Mouse (Mus musculus) lung, adult 2 months (tissue): ENCODE results near the gene Mgat5. TPM values are rescaled to one million over a fixed set of nuclear protein-coding genes. Genes with fewer than 3 reads are reported as not detected.

Experiments used
- DNase-seq: peaks from one replicate; pipeline ENCODE4 v3.0.0; 2022
- H3K4me1 ChIP-seq: fragments of 200-500 bp; 2 replicates; pipeline ENCODE4 v1.6.1; 2011; ENCODE audit warnings: low read length; ENCODE audit not compliant: control insufficient read depth, insufficient read depth
- H3K4me3 ChIP-seq: fragments of 200-500 bp; replicated peaks from 2 replicates; pipeline ENCODE3; 2011; ENCODE audit warnings: low read depth, mild to moderate bottlenecking, control low read depth, low read length; ENCODE audit errors: extremely low read depth
- CTCF ChIP-seq: fragments of 200-500 bp; IDR thresholded peaks from 2 replicates; pipeline ENCODE4 v1.5.1; 2011; ENCODE audit warnings: mild to moderate bottlenecking, low read length, control low read depth; ENCODE audit not compliant: insufficient read depth
- POLR2A ChIP-seq: fragments of 200-500 bp; IDR thresholded peaks from 2 replicates; pipeline ENCODE4 v1.6.1; 2011; ENCODE audit warnings: low read depth, mild to moderate bottlenecking, control low read depth, low read length, borderline replicate concordance; ENCODE audit errors: extremely low read depth
- WGBS: fragments of 180-500 bp; shearing (Covaris S2); methylation state at CpG from one replicate; pipeline ENCODE4 v1.1.7; 2018; 5-methylcytosine and 5-hydroxymethylcytosine counted together
- polyA plus RNA-seq: library from polyadenylated mRNA; depleted of rRNA; stranded (reverse); fragments of >200 nt; gene quantifications from 2 replicates; pipeline ENCODE4 v1.2.3, GENCODE M21; 2012

Mgat5 gene
- polyA plus RNA-seq, 1 experiment: 9.0 TPM

DNA sequence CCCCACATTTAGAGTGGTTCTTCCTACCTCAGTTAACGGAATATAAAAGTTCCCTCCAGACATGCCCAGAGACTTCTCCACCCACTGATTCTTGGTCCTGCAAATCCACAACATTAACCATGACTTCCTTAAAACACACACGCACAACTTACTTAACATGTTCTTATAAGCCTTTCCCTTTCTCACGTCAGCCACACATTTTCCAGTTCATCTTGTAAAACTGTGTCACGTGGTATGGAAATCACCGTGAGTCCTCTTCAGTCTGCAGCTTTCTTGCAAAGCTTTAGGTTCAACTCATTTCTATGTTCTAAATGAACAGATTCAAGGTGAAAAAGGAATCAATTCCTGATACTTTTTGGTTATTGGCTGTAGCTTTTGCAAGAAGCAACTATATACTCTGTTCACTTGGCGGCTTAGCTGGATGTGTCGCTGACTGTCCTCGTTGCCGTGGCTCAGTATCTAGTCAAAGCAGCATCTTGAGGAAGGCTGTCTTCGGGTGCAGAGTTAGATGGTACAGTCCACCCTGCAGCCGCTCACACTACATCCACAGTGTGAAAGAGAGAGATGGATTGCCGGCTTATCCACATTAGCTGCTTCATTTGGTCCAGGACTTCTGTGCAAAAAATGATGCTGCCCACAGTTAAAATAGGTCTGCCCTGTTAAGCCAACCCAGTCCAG is 146.7 kb downstream of the Mgat5 start:
- no peak overlapping the region for H3K4me3 ChIP-seq
- 93% methylated on average over 12 of the region's 12 CpGs for WGBS
- H3K4me1 ChIP-seq: peaks cover 5% of the 10 kb centered on the region
- TF ChIP-seq POLR2A: no peak
- no peak for TF ChIP-seq CTCF
- no peak for DNase-seq

DNA sequence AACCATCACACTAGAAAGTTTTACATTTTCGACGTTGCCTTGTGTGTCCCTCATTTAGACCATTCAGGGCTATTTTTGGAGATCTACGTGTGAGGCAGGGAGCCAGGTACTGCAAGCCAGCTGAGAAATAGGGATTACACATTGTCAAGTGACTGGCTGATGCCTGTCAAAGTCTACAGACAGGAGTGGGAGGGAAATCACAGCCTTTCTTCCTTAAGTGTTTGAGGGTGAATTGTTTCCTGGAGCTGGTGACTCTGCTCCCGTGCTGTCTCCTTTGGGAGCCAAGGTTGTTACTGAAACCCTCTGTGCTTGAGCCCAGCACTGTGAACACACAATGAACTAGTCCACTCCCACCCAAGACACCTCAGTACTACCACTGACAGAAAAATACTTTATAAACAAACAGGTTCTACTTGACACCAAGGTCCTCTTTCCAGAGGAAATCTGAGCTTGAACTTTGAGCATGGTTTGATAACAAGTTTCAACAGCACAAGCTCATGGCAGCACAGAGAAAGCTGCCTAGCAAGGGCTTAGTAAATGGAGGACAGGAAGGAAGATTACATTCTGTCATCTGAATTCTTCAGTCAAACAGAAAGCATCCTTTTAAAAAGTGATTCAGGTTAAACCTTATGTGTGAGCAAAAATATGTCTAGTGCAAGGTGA is 147.4 kb downstream of the Mgat5 start:
- TF ChIP-seq POLR2A: no peak
- TF ChIP-seq CTCF: no peak
- Histone ChIP-seq H3K4me1 (peaks cover 5% of the 10 kb centered on the region), H3K4me3 (no peak overlapping the region)
- no peak for DNase-seq
- 53% methylated on average over 4 of the region's 4 CpGs for WGBS

DNA sequence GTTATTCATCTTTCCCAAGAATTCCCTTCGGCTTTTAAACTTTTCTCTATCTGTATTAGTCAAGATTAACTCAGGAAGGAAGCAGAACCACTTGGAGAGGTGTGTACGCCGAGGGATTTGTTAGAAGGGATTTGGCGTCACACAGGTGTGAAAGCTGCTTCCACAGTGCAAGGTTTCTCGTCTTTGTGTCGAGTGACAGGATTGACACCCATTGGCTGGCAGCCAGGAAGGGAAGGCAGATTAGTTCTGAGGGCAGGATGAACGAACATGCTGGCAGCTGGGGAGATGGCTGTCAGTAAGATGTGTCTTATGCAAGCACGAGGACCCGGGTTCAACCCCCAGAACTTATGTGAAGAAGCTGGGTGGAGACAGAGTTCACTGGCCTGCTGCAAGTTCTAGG is 148.6 kb downstream of the Mgat5 start:
- WGBS: 48% methylated on average over 9 of the region's 9 CpGs
- DNase-seq: no peak
- TF ChIP-seq CTCF (no peak), POLR2A (no peak)
- Histone ChIP-seq H3K4me1 (no peaks in the 10 kb centered on the region), H3K4me3 (no peak overlapping the region)

DNA sequence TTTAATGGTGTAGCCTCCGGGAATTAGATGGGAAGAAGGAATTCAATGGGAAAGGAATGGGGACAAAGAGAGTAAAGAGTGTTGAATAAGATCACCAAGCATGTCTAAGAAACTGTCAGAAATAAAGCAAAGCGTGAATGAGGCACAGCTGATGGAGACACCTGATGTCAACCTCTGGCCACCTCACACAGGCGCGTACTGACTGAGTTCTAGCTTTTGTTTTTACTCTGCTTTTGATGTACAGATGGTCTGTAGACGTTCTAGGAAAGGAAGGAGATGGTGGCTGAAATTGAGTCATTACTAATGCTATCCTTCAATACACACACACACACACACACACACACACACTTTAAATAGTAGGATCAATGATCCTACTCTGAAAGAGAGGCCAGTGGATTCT is 149.3 kb downstream of the Mgat5 start:
- H3K4me3 ChIP-seq: no peak overlapping the region
- no peak for DNase-seq
- TF ChIP-seq POLR2A: no peak
- no peak for TF ChIP-seq CTCF
- H3K4me1 ChIP-seq: no peaks in the 10 kb centered on the region
- 89% methylated on average over 5 of the region's 5 CpGs for whole genome bisulfite sequencing

DNA sequence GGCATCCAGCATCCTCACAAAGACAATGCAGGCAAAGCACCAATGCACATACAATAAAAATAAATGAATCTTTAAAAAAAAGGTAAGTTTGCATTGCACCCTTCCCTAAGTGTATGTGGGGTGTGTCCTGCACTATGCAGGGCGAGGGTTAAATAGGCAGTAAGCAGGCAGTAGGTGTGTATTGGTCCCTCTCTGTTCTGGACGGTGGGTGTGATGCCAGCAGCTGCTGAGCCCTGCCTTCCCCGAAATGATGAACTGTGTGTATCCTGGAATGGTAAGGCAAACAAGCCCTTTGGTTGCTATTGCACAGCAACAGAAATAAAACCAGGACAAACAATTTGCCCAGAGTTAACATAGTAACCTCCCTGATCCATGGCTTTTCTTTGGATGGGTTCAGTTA is 150.2 kb downstream of the Mgat5 start:
- 62% methylated on average over 3 of the region's 3 CpGs for WGBS
- TF ChIP-seq POLR2A: no peak
- TF ChIP-seq CTCF: no peak
- Histone ChIP-seq H3K4me3 (no peak overlapping the region), H3K4me1 (no peaks in the 10 kb centered on the region)
- DNase-seq: no peak

DNA sequence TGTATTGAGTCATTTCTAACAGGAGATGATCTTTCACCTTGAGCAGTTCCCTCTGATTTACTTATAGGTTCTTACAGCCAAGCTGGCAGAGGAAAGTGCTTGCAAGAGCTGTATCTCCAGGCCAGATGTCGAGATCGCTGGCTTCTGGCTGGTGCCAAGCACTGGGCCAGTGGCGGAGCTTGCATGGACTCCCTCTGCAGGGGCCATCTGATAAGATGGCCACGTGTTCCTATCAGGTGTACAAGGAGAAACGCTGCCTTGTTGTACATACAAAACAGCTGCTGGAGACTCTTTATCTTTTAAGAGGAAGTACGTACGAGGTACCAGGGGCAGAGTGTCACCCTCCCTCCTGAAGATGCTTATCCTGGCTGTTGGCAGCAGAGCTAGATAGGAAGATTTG is 158.8 kb downstream of the Mgat5 start:
- no peak for DNase-seq
- Histone ChIP-seq H3K4me3 (no peak overlapping the region), H3K4me1 (no peaks in the 10 kb centered on the region)
- TF ChIP-seq POLR2A (no peak), CTCF (no peak)
- WGBS: 49% methylated on average over 7 of the region's 7 CpGs

DNA sequence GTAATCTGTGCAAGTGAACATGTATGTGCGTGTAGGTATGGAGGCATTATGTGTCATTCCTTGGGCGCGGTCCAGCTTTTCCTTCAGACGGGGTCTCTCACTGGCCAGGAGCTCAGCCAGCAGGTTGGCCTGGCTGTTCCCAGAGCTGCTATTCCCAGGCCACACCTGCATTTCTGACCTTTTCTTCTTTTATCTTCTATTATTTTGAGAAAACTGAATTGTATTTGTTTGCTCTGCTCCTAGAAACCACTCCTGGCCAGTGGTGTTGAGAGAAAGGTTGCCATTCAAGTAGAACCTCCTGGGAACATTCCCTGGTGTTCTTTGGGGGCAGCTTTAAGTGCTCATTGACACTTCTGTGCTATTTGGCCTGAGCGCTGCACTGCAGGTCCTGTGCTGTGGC is 160.9 kb downstream of the Mgat5 start:
- WGBS: 86% methylated on average over 5 of the region's 5 CpGs
- no peaks in the 10 kb centered on the region for H3K4me1 ChIP-seq
- DNase-seq: no peak
- H3K4me3 ChIP-seq: no peak overlapping the region
- TF ChIP-seq CTCF: no peak
- TF ChIP-seq POLR2A: no peak

DNA sequence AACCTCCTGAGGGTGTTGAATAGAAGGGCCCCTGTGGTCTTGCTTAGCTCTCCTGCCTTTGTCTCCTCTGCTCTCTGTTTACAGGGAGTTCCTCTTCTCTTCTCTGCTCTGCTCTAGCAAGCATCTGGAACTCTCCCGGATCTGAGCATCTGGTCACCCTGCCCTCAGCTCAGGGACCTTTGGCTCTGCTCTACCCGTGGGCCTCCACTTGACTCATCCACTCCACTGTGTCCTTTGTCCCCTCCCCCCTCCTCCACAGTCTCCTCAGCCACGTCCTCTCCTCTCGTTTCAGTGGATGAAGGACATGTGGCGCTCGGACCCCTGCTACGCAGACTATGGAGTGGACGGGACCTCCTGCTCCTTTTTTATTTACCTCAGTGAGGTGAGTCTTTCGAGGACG is 161.3 kb downstream of the Mgat5 start:
- no peak overlapping the region for H3K4me3 ChIP-seq
- H3K4me1 ChIP-seq: no peaks in the 10 kb centered on the region
- no peak for DNase-seq
- 72% methylated on average over 10 of the region's 10 CpGs for WGBS
- TF ChIP-seq CTCF (no peak), POLR2A (no peak)

DNA sequence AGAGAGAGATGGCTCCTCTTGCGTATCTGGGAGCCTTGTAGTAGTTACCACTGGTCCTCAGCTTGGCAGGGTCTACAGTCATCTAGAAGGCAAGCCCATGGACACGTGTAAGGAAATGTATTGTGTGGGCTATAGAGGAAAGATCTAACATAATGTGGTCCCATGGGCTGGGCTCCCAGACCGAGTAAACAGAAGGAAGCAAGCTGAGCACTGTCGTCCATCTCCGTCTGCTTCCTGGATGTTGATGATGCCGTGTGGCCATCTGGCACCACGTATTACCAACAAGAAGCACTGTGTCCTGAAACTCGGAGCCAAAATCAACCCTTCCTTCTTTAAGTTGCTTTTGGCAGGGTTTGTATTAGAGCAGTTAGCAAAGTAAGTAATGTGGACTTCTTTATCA is 163.7 kb downstream of the Mgat5 start:
- Histone ChIP-seq H3K4me1 (no peaks in the 10 kb centered on the region), H3K4me3 (no peak overlapping the region)
- no peak for DNase-seq
- WGBS: 66% methylated on average over 8 of the region's 8 CpGs
- no peak for TF ChIP-seq POLR2A
- no peak for TF ChIP-seq CTCF

DNA sequence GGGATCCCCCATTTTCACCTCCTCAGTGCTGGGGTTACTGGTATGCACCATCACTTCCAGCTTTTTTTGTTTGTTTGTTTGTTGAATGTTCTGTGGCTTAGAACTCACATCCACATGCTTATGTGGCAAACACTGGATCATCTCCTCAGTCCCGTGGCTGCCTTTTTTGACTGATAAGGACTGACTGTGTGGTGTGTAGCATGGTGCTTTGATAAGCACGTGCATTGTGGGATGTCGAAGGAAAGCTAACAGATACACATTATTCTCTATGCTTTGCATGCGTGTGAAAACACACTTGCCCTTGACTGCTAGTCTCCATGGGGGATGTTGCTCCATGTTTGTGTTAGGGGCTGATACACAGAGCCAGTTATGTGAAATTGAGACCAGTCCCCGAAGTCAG is 164.7 kb downstream of the Mgat5 start:
- no peak overlapping the region for H3K4me3 ChIP-seq
- TF ChIP-seq POLR2A: no peak
- TF ChIP-seq CTCF: no peak
- no peaks in the 10 kb centered on the region for H3K4me1 ChIP-seq
- DNase-seq: no peak
- 96% methylated on average over 5 of the region's 5 CpGs for WGBS
